Mouse (Mus musculus) thymus, adult 18-20 months (tissue): ENCODE data around the gene Galm.

Experiments
- DNase-seq, 2 experiments: peaks; one replicate each; pipeline ENCODE4 v3.0.0; 2022; ENCODE audit warnings: mixed read lengths in 2 of 2

Galm gene

GRCm38 (mm10) chr17:80129387-80129786, 2.1 kb downstream of the Galm start:
- DNase-seq: no peak

GRCm38 (mm10) chr17:80130718-80131430, 3.6 kb downstream of the Galm start:
- DNase-seq: no peak

- no peak for DNase-seq
Observed at GRCm38 (mm10) chr17:80131431-80131766, 4.1 kb downstream of the Galm start.

- no peak for DNase-seq
Observed at GRCm38 (mm10) chr17:80131838-80132237, 4.6 kb downstream of the Galm start.

GRCm38 (mm10) chr17:80132502-80132901, 5.2 kb downstream of the Galm start:
- DNase-seq: no peak

- DNase-seq: no peak
Observed at GRCm38 (mm10) chr17:80138434-80139162, 11.3 kb downstream of the Galm start.

GRCm38 (mm10) chr17:80139753-80140444, 12.6 kb downstream of the Galm start:
- DNase-seq: peak; percentile 40 to 57

GRCm38 (mm10) chr17:80143478-80144232, 16.4 kb downstream of the Galm start:
- no peak for DNase-seq

GRCm38 (mm10) chr17:80145210-80145609, 17.9 kb downstream of the Galm start:
- DNase-seq: no peak

GRCm38 (mm10) chr17:80145771-80146170, 18.5 kb downstream of the Galm start:
- DNase-seq: no peak

GRCm38 (mm10) chr17:80148053-80148994, 21.1 kb downstream of the Galm start:
- no peak for DNase-seq

GRCm38 (mm10) chr17:80148995-80149388, 21.7 kb downstream of the Galm start:
- DNase-seq: no peak

- no peak for DNase-seq
Observed at GRCm38 (mm10) chr17:80151353-80151752, 24.1 kb downstream of the Galm start.

- DNase-seq: no peak
Observed at GRCm38 (mm10) chr17:80152767-80153630, 25.7 kb downstream of the Galm start.

GRCm38 (mm10) chr17:80153631-80154030, 26.4 kb downstream of the Galm start:
- no peak for DNase-seq

- no peak for DNase-seq
Observed at GRCm38 (mm10) chr17:80156905-80157304, 29.6 kb downstream of the Galm start.

- DNase-seq: no peak
Observed at GRCm38 (mm10) chr17:80157489-80157888, 30.2 kb downstream of the Galm start.

GRCm38 (mm10) chr17:80160454-80160853, 33.2 kb downstream of the Galm start:
- no peak for DNase-seq

GRCm38 (mm10) chr17:80163991-80164390, 36.7 kb downstream of the Galm start:
- no peak for DNase-seq

- no peak for DNase-seq
Observed at GRCm38 (mm10) chr17:80165741-80166140, 38.5 kb downstream of the Galm start.

- no peak for DNase-seq
Observed at GRCm38 (mm10) chr17:80166346-80166745, 39.1 kb downstream of the Galm start.
